Mouse (Mus musculus): Measurements from ENCODE around the gene Faap100.

DNA sequence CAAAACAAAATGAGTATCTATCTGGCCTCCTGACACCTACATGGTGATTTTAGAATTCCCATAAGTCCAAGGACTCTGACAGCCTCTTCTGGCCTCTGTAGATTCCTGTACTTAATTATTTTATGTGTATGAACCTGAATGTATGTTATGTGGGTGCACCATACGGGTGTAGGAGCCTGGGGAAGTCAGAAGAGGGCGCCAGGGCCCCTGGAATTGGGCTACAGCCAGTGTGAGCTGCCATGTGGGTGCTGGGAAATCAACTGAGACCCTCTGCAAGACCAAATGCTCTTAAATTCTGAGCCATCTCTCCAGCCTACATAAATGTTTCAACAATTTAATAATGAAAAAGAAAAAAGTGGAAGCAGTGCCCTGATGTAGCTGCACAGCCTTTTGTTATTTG lies 41.1 kb downstream of the Faap100 start:
- no peak for TF ChIP-seq POLR2A (IDR thresholded peaks at IDR 0.05; ENCODE audit: low read depth, low read length)
- no peak; a peak in 1 of 4 replicates for TF ChIP-seq CTCF (conservative IDR thresholded peaks at IDR 0.05 in 1 of 2, IDR thresholded peaks at IDR 0.05 in 1 of 2; ENCODE audit: low read depth in 2 of 2, low read length in 2 of 2)
- no peak for TF ChIP-seq SIN3A (IDR thresholded peaks at IDR 0.05; ENCODE audit: low read length)
- no peak for TF ChIP-seq MXI1 (IDR thresholded peaks at IDR 0.05; ENCODE audit: low read depth, low read length)
- no peak for TF ChIP-seq CHD2 (IDR thresholded peaks at IDR 0.05; ENCODE audit: low read length)
- TF ChIP-seq MEF2A (IDR thresholded peaks at IDR 0.05; ENCODE audit: borderline replicate concordance, low read depth, low read length): no peak
- TF ChIP-seq ZC3H11A (IDR thresholded peaks at IDR 0.05; ENCODE audit: low read depth, low read length): no peak
- TF ChIP-seq MAFK (IDR thresholded peaks at IDR 0.05; ENCODE audit: insufficient replicate concordance, low read length): no peak
- TF ChIP-seq EP300 (IDR thresholded peaks at IDR 0.05; ENCODE audit: low read length): no peak
